ENCODE assay signal across 11 mouse cellular contexts in genomic region chr5:73642091-73642490, GRCm38 (mm10). TPM values are rescaled to one million over a fixed set of nuclear protein-coding genes. Genes with fewer than 3 reads are reported as not detected.
DNase-seq lines count a peak whose midpoint lies in the region; ATAC-seq and TF ChIP-seq lines count a peak whose summit lies in the region.
"Had no signal": no experiment of that assay in that cellular context is flagged by ENCODE, and none has a peak within 500 bp of the region (broad histone marks: within the 10 kb centered on the region; RNA-seq: fewer than 3 reads in every experiment).

No protein-coding gene starts in this region.

- ATAC-seq in neural tube, embryonic 15.5 days (ENCODE audit: low FRiP score): no peak
- no peak for ATAC-seq in stomach, postnatal 0 days (ENCODE audit: low FRiP score, low TSS enrichment)
- no peak; the same call in 1 of the 2 replicates for ATAC-seq in forebrain, embryonic 12.5 days (ENCODE audit: low FRiP score)

- H3K4me2 ChIP-seq in neural tube, embryonic 15.5 days: no peak overlapping the region
- no peak overlapping the region for H3K4me2 ChIP-seq in stomach, postnatal 0 days (replicated peaks; ENCODE audit: low read depth)
- no peak overlapping the region for H3K4me2 ChIP-seq in forebrain, embryonic 12.5 days
- H3K4me2 ChIP-seq: liver, embryonic 13.5 days had no signal

- DNase-seq in gastrocnemius, postnatal 10 days: peak; percentile 26
- DNase-seq in gastrocnemius, postnatal 14 days: no peak
- peak; percentile 36 for DNase-seq in neural tube, embryonic 10.5 days (ENCODE audit: extremely low spot score, low spot score)
- peak; percentile 65 for DNase-seq in embryo, embryonic 10.5 days (ENCODE audit: low spot score)
- peak; percentile 46 for DNase-seq in stomach, postnatal 0 days (ENCODE audit: low spot score)
- DNase-seq in urinary bladder, postnatal 36 days (ENCODE audit: low spot score in 2 of 2): no peak
- DNase-seq: liver, embryonic 13.5 days had no signal

- peaks cover 17% of the 10 kb centered on the region for H3K4me1 ChIP-seq in neural tube, embryonic 15.5 days
- no peaks in the 10 kb centered on the region for H3K4me1 ChIP-seq in stomach, postnatal 0 days (replicated peaks; ENCODE audit: control insufficient read depth, insufficient read depth)
- H3K4me1 ChIP-seq in forebrain, embryonic 12.5 days: peaks cover 8% of the 10 kb centered on the region; the same call in 1 of the 2 replicates

- no peak overlapping the region for H3K4me3 ChIP-seq in neural tube, embryonic 15.5 days (replicated peaks)
- no peak overlapping the region for H3K4me3 ChIP-seq in stomach, postnatal 0 days (ENCODE audit: low read depth, low read length)
- no peak overlapping the region for H3K4me3 ChIP-seq in forebrain, embryonic 12.5 days (replicated peaks)
- H3K4me3 ChIP-seq: liver, embryonic 13.5 days had no signal

- no peaks in the 10 kb centered on the region for H3K27me3 ChIP-seq in neural tube, embryonic 15.5 days (replicated peaks)
- H3K27me3 ChIP-seq in stomach, postnatal 0 days (ENCODE audit: control insufficient read depth, insufficient read depth, low read length): no peaks in the 10 kb centered on the region
- H3K27me3 ChIP-seq in forebrain, embryonic 12.5 days: peaks cover 10% of the 10 kb centered on the region

- WGBS in neural tube, embryonic 15.5 days: 82% methylated on average over 4 of the region's 4 CpGs
- 83% methylated on average over 4 of the region's 4 CpGs for WGBS in stomach, postnatal 0 days
- 81% methylated on average over 4 of the region's 4 CpGs for WGBS in forebrain, embryonic 12.5 days

- TF ChIP-seq CTCF in stomach, postnatal 0 days (IDR thresholded peaks at IDR 0.05; ENCODE audit: low read depth): peak; percentile 70

- no peak overlapping the region for H3K9ac ChIP-seq in neural tube, embryonic 15.5 days (replicated peaks)
- no peak overlapping the region for H3K9ac ChIP-seq in stomach, postnatal 0 days (ENCODE audit: low read length)
- no peak overlapping the region for H3K9ac ChIP-seq in forebrain, embryonic 12.5 days
- H3K9ac ChIP-seq: liver, embryonic 13.5 days had no signal

- intact Hi-C loops in gastrocnemius, postnatal 14 days (cut with DNase I; ENCODE audit: low total_unique reads): no loop called here

- H3K36me3 ChIP-seq in neural tube, embryonic 15.5 days: peaks cover 32% of the 10 kb centered on the region
- H3K36me3 ChIP-seq in stomach, postnatal 0 days (ENCODE audit: control insufficient read depth, insufficient read depth, low read length): no peaks in the 10 kb centered on the region
- H3K36me3 ChIP-seq in forebrain, embryonic 12.5 days (replicated peaks): peaks cover 16% of the 10 kb centered on the region
- H3K36me3 ChIP-seq: liver, embryonic 13.5 days had no signal

- H3K27ac ChIP-seq in neural tube, embryonic 15.5 days (replicated peaks): no peak overlapping the region
- no peak overlapping the region for H3K27ac ChIP-seq in stomach, postnatal 0 days (replicated peaks)
- no peak overlapping the region for H3K27ac ChIP-seq in forebrain, embryonic 12.5 days
- H3K27ac ChIP-seq: liver, embryonic 13.5 days had no signal

- TF ChIP-seq EP300 in stomach, postnatal 0 days (optimal IDR thresholded peaks at IDR 0.05): no peak

- H3K9me3 ChIP-seq in neural tube, embryonic 15.5 days (replicated peaks): no peaks in the 10 kb centered on the region
- no peaks in the 10 kb centered on the region for H3K9me3 ChIP-seq in stomach, postnatal 0 days (ENCODE audit: control insufficient read depth, low read length)
- no peaks in the 10 kb centered on the region for H3K9me3 ChIP-seq in forebrain, embryonic 12.5 days
- H3K9me3 ChIP-seq: liver, embryonic 13.5 days had no signal

RNA-seq across cellular contexts. Expression of gene Sgcb, which starts 5.5 kb away (rescaled TPM):
- total RNA-seq in gastrocnemius, postnatal 10 days (2021): 100 to 1,000 TPM; 105 to 106 TPM
- 10 to 100 TPM; 93.5 to 99.0 TPM for total RNA-seq in gastrocnemius, postnatal 14 days (2021)
- 51.5 and 55.5 TPM in 2 replicates for polyA plus RNA-seq in neural tube, embryonic 15.5 days (2015; fragmentation: Nextera tagmentation; extraction: Ambion mirVana)
- polyA plus RNA-seq in stomach, postnatal 0 days (2015; fragmentation: Nextera tagmentation; extraction: Ambion mirVana): 12.4 and 12.7 TPM in 2 replicates
- 19.2 and 22.1 TPM in 2 replicates for polyA plus RNA-seq in forebrain, embryonic 12.5 days (2016; fragmentation: Nextera tagmentation; extraction: Ambion mirVana)

RNA-seq across cellular contexts. Expression of gene Spata18, which starts 9.1 kb away (rescaled TPM):
- under 1 TPM; 0.14 to 0.27 TPM for total RNA-seq in gastrocnemius, postnatal 10 days (2021)
- under 1 TPM in 1 of 2 experiments, not detected in 1; 0.27 TPM for total RNA-seq in gastrocnemius, postnatal 14 days (2021)
- polyA plus RNA-seq in neural tube, embryonic 15.5 days (2015; fragmentation: Nextera tagmentation; extraction: Ambion mirVana): 0.14 TPM in 2 replicates
- polyA plus RNA-seq in stomach, postnatal 0 days (2015; fragmentation: Nextera tagmentation; extraction: Ambion mirVana): 0.19 TPM in 1 of 2 replicates, not detected in the other
- 0.13 TPM in 1 of 2 replicates, not detected in the other for polyA plus RNA-seq in forebrain, embryonic 12.5 days (2016; fragmentation: Nextera tagmentation; extraction: Ambion mirVana)
- polyA plus RNA-seq: liver, embryonic 13.5 days had no signal

RNA-seq across cellular contexts. Expression of gene Lrrc66, which starts 9.8 kb away (rescaled TPM):
- not detected for total RNA-seq in gastrocnemius, postnatal 10 days (2021)
- total RNA-seq in gastrocnemius, postnatal 14 days (2021): not detected
- polyA plus RNA-seq in neural tube, embryonic 15.5 days (2015; fragmentation: Nextera tagmentation; extraction: Ambion mirVana): 0.04 and 0.61 TPM in 2 replicates
- 3.0 and 3.5 TPM in 2 replicates for polyA plus RNA-seq in stomach, postnatal 0 days (2015; fragmentation: Nextera tagmentation; extraction: Ambion mirVana)
- polyA plus RNA-seq in forebrain, embryonic 12.5 days (2016; fragmentation: Nextera tagmentation; extraction: Ambion mirVana): not detected in 2 replicates
- total RNA-seq: adrenal gland, postnatal 36 days; heart, adult 18-20 months had no signal

Comparison
In these comparisons a context has a peak if more than half of its experiments do, and no peak if none do; other contexts are left out.
1. DNase-seq: peak in gastrocnemius, postnatal 10 days (single experiment), neural tube, embryonic 10.5 days (single experiment), embryo, embryonic 10.5 days (single experiment) and stomach, postnatal 0 days (single experiment); none in gastrocnemius, postnatal 14 days (single experiment) and urinary bladder, postnatal 36 days (0 of 2).